Mouse (Mus musculus) frontal cortex, adult 2 months (tissue): ENCODE measurements at regions not wholly inside any gene's neighbourhood (a gene's known extent, or its start where the extent isn't known, plus 50 kb on each side); places are given as distances from the start of the nearest gene placed in this dataset.

Source experiments
- DNase-seq, 2 experiments: peaks; one replicate each; pipeline ENCODE4 v3.0.0; 2022; ENCODE audit warnings: low spot score in 1 of 2; ENCODE audit errors: extremely low spot score in 1 of 2

DNA sequence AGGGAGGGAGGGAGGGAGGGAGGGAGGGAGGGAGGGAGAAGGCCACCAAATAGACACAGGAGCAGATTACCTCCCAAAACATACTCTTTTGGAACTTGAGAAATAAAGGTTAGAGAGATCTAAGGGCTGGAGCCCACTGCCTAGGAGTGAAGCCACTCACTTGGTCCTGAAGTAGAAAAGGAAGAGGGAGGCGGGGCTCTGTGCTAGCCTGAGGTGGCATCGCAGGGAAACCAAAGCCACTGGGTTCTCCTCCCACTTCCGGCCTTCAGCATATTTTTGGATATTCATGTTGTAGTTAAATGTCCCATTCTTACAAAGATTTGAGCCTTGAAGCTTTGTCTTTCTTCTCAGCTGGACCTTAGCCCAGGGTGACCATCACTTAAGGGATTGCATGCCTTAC, 147.6 kb downstream of the Rpl14 start:
- no peak for DNase-seq

DNA sequence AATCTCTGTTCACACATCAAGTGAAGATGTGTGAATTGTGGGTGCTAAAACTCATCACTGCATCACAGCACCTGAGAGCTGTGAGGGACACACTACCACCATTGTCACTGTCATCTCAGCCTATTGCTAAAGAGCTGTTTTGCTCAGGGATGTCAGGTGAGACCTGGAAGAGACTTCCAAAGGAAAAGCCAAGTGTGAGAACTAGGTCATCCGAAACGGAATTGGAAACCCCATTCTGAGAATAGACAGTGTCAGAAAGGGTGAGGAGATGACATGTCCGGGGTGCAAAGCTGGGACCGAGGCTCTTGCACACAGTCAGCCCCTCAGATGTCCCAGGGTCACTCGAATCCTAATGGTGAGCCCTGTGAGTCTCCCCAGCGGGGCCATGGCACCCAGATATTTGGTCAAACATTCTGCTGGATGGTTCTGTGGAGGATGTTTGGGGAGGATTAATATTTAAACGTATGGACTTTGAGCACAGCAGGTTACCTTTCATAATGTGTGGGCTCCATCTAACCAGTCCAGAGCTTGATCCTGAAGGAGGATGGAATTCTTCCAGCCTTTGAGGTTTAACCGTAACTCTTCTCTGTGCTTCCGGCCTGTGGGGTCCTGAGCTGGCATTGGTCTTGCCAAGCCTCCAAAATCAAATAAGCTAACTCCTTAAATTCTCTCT, 150.3 kb downstream of the Rpl14 start:
- no peak for DNase-seq

DNA sequence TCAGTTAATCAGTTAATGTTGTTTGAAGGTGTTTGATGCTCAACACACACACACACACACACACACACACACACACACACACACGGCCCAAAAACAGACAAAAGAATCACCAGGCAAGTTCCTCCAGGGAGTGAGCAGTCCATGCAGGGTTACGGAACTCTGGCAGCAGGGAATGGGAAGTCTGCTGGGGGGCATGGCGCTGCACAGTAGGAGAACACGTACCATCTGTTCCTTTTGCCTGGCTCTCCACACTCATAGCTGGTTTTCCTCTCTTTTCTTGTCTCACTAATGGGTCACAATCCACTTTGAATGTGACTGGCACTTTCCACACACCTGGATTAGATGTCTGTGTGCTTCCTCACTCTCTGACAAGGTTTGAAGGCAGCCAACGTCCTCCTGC, 151.8 kb downstream of the Rpl14 start:
- DNase-seq = no peak

DNA sequence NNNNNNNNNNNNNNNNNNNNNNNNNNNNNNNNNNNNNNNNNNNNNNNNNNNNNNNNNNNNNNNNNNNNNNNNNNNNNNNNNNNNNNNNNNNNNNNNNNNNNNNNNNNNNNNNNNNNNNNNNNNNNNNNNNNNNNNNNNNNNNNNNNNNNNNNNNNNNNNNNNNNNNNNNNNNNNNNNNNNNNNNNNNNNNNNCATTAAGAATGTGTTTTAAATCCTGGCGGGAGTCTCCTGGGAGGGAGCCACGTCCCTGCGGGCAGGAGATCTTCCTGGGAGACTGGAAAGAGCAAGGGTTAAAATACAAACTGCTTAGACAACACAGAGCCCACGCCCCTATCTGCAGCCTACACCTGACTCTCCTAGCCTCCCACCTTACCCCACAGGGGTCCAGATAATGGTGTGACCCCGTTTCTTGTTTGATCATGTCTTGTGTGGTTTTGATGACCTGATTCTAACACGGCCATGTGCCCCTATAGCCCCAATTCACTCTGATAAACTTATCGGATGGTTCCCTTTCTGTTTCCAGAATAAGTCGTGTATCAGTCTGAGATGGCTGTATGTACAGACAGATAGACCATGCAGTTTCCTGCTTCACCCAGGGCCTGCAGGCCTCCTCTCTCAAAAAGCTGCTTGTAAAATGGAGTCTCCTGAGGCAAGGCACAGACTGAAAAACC, 160.8 kb downstream of the Rpl14 start:
- DNase-seq = no peak

DNA sequence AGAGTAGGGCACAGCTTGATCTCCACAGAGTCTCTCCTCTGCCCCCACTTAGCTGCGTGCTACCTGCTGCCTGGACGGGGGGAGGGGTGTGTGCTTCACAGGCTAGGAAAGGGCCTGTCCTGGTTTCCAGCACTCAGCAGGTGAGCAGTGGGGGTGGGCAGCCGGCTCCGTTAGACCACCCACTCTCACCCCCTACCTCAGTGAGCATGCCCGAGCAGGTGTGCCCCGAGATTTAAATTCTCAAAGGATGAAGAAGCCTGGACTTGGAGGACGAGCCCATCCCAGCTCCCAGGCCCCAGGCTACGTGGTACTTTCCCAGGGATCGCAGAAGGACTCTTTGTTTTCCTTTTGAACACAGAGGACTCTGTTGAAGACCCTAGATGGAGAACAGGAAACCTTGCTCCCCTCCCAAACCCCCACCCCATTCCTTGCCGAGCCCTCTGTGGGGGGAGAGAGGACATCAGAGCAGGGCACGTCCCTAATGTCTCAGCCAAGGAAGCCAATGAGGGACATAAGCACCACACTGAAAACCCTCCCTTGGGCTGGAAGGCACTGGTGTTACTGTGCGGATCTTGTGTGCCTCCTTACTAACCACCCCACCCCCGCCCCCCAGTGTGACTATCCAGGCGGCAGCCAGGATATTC, 161.5 kb downstream of the Rpl14 start:
- no peak for DNase-seq

DNA sequence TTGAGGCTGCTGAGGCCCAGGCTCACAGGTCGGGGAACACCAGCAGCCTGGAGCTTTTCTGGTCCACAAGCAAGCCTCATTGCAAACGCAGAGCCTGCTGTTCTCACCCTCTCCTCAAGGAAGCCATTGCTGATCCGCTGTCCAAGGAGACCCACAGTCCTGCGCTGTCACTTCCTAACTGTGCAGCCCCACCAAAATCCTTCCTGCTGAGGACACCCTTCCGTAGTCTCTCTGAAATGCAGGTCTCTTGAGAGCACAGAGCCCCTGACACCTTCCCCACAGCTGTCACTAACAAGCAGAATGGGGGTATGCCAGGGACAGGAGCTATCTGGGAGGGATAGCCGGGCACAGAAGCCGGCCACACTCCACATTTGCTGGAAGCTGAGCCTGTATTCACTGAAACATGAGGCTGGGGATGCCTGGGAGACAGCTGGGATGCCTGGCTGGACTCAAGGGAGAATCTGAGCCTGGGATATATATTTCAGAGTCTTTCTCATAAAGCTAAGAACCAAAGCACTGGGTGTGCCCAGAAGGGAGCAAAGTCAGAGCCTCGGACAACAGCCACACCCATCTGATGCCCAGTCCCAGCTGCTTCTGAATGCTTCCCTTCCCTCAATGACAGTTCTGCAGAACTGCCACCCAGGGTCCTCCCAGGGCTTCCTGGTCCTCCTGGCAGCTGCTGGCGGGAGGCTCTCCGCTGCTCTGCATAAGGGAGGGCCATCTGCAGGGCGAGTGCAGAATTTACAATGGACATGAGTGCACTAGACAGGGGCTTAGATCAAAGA, 162.6 kb downstream of the Rpl14 start:
- no peak for DNase-seq

DNA sequence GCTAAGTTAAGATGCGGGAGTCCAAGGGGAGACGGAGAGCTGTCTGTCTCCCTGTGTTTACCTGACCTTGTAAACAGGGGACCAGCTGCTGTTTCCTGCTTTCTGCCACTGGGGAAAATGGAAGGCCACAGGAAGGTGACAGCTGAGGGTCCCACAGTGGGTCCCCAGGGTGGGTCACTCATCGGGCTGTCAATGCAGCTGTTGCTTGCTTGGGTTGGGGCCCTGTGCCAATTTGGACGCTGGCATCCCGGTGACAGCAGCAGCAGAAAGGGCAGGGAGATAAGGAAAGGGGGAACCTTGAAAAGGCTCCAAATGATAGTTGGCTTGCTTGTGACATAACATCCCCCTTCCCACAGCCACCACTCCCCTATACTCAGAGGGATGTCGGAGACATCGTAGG, 164.0 kb downstream of the Rpl14 start:
- no peak for DNase-seq

DNA sequence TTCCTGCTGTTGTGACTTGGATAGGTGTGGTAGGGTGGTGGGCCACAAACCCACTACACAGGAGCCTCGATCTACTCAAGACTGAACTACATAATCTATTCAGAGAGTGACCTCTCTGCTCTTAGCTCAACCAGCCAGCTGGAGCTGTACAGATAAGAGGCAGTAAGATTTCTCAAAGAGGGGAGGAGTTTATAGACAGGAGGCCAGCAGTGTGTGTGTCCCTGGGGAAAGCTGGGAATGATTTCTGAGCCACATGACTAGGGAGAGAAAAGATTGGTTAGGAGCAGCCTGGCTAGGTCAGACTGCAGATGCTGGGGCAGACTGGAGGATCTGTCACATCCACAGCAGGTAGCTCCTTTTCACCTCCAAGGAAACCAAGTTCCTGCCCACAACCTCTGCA, 166.7 kb downstream of the Rpl14 start:
- DNase-seq = no peak

DNA sequence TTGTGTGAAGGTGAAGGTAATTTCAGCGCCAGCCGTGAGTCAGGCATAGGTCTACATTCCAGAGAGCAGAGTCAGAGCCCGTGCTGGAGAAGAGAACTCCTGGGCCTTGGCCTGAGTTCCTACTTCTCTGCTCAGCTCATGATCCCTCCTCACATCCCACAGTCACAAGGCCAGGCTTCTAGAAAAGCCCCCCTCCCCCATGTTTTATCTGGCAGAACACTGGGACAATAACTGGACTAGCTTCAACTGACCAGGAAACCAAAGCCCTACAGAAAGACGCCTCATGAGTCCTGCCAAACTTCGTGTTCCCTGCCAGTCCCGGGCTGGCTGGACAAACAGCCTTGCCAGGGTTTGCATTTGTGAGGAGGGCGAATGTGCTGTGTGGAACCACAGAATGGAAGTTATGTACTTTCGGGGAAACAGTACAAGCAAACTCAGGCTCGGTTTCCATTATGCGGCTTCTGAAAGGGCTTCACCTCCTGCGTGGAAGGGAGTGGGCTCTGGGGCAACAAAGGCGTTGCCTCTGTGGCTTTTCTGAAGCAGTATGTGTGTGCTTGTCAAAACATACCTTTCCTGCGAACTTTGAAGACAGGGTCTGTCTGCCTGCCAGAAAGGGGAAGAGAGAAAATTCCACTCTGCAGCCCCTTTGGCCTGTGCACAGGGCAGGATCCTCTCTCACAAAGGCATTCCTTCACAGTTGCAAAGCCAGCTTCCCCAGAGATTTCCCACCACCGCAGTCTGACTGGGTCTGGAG, 168.1 kb downstream of the Rpl14 start:
- DNase-seq = peak in 1 of 2 experiments; percentile 26

DNA sequence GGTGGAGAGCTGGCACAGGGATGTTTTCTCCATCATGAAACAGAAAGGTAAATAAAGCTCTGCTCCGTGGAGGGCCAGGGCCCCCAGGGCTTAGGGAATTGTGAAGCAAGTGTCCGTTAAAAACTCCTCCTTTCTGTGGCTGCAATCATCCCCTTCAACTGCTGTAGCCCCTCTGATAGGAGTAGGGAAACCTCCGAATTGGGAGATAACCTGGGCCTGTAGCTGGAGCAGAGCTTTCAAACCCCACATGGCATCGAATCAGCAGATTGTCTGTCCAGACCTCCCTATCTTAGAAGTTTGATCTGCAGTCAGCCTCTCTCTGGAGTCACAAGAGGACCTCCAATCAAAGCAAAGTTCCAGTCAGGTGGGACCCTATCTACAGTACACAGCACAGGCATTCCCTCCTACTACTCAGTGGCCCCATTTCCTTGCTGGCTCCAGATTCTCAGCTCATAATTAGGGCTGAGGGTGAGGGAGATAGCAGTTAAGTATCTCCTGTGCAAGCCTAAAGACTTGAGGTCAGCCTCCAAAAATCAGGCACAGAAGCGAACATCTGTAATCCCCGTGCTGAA, 168.8 kb downstream of the Rpl14 start:
- no peak for DNase-seq

DNA sequence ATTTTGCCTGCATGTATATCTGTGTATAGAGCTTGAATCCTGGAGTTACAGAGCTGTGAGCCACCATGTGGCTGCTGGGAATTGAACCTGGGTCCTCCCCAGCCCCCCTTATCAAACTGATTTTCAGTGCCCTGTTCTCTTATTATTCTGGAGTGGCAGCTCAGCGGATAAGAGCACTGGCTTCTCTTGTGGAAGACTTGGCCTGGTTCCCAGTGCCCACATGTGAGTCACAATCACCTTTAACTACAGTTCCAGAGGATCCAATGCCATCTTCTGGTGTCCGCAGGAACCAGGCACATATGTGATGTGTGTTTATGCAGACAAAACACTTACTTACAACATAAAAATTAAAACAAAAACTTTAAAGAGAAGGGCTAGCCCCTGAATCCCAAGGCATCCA, 170.3 kb downstream of the Rpl14 start:
- no peak for DNase-seq

DNA sequence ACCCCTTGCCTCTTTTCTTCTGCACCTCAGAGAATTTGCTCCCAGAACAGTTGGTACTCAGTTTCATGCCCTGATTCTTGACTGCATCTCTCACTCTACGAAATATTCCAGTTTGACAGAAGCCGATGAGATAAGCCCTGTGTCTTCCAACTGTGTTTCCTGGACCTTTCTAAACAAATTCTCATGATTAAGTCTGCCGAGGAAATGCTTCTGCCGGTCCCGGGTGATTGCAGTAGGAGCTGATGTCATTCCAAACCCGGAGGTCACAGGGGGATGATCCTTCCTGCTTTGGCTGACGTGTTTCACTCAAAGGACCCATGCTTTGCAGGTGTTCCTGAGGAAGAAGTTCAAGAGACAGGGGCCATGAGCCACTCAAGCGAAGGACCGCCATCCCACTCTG, 172.2 kb downstream of the Rpl14 start:
- DNase-seq = no peak

DNA sequence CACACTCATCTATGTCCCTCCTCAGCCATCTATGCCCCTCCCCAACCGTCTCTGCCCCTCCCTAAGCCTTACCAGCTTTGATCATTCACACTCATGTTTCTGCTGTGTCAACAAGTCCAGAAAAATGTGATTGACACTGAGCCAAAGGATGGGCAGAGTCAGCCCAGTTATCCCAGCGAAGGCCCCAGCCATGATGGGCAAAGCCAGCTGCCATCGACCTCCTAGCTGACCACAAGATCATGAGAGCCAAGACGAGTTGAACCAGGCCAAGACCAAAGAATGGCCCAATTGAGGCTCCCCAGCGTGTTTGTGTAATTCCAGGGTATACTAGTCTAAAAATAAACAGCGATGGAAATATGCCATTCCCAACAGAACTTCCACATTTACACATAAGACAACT, 174.4 kb downstream of the Rpl14 start:
- DNase-seq = no peak

DNA sequence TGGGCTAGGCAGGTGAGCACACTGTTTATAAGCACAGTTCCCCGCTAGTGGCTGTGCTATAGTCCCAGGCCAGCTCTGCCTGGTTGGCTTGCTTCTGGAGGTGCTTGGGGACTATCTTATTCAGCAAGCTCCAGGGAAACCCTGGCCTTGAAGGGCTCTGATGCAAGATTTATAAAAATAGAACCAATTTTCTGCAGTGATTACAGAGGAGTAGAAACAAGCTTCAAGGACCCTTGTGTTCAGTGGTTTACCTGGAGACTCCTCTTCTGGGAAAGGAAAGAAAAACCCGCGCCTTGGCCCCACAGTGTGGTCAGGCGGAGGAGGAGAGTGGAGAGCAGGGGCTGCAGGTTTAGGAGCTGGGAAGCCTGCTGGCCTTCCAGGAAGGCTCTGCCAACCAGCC, 178.2 kb upstream of the Ctnnb1 start:
- DNase-seq = no peak

DNA sequence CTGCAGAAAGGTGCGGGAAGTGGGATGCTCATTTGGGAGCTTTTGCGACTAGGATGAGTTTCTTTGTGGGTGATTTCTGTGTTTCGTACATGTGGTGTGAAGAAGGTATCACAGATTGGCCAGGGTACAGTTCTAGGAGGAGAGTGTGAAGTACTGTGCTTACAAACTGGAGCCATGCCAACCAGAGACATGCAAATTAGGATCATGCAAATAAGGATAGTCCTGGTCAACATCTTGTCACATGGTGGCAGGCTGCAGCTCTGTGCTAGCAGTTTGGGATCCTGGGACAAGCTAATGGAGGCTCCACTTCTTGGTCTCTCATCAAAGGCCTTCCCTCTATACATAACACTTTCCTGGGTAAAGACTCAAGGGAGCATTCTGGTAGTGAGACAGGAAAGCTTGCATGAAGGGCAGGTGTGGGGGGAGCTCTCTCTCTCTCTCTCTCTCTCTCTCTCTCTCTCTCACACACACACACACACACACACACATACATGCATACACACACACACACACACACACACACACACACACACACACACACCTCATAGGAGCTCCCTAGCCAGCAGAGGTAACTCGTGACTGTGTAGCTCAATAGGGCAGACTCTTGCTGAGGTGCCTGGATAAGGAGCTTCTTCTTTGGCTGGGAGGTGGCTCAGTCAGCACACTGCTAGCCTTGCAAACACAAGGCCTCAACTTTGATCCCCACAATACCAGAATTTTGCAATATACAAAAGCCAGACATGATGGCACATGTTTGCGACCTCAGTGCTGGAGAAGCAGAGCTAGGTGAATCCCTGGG, 177.1 kb upstream of the Ctnnb1 start:
- no peak for DNase-seq

DNA sequence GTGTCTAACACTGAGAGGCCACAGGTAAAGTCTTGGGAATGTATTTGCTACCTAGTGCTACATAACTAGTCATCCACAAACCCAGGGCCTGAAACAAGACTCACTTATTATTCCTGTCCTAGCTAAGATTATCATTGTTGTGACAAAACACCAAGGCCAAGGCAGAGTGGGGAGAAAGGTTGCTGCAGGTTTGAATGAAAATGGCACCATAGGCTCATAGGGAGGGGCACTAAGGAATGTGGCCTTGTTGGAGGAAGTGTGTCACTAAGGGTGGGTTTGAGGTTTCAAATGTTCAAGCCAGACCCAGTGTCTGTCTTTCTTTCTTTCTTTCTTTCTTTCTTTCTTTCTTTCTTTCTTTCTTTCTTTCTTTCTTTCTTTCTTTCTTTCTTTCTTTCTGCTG, 174.9 kb upstream of the Ctnnb1 start:
- DNase-seq = no peak

DNA sequence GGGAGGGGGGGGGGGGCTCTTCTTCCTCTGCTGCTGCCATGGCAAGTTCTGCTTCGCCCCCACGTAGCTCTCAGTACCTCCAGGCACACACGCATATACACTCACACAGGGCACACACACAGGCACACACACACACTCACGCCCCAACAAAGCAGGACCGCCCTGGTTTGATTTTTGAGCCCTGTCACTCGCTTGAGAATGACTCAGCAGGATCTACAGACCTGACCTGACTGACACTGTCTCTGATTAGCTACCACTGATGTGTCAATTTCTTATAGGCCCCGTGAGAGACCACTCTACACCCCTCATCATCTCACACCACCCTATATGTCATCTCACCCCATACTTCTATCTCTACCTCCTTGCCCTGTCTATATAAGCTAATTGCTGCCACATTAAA, 173.5 kb upstream of the Ctnnb1 start:
- no peak for DNase-seq

DNA sequence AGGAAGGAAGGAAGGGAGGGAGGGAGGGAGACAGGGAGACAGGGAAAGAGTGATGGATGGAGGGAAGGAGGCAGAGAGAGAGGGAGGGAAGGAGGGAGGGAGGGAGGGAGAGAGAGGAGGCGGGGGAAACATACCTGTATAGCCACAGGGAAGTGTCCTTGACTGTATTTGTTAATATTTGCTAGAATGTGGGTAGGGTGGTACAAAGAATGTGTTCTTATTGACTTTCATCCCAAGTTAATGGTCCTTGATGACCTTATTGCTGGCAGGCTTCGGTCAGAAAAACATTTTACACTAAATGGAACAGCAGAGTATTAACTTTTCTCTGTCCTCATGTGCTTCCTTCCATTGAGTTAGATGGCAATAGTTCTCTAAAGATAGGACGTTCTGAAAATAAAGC, 171.0 kb upstream of the Ctnnb1 start:
- no peak for DNase-seq

DNA sequence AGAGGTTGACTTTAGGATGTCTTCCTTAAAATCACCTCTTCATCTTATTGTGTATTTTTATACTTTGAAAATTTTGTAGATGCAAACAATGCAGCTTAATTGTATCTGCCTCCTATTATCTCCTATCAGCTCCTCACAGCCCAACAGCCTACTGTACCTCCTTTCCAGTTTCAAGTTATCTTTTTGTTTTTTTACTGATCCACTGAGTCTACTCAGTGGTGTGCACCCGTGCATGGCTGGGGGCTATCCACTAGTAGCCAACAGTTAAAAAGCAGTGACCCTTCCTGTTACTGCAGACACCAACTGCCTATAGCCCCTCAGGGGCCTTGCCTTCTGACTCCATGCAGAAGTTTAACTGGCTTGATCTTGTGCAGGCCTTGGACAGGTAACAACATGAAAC, 170.4 kb upstream of the Ctnnb1 start:
- no peak for DNase-seq

DNA sequence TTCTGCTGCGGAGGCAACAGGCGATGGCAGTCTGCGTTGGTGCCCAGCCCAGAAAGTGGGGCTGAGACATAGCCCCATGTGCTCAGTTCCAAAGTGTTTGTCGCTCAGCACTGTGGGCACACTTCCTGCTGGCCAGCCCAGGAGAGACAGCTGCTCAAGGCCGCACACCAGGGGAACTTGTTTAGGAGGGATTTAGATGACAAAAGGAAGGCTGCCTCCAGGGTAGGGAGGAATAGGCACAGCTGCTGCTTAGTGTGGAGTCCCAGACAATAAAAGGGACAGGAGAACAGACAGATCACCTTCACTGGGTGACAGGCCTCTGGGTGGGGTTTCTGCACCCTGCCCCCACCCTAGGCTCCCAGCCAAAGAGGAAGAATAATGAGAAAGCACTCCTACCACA, 169.2 kb upstream of the Ctnnb1 start:
- DNase-seq = peak in 1 of 2 experiments; percentile 34
